Mouse (Mus musculus) small intestine, adult 2 months (tissue): ENCODE data around the gene Sh3pxd2a.

ENCODE experiments used
- CTCF ChIP-seq: fragments of 200-500 bp; IDR thresholded peaks from 2 replicates; pipeline ENCODE4 v1.5.1; 2012; ENCODE audit warnings: low read depth, mild to moderate bottlenecking, control low read depth, inconsistent platforms, low read length, moderate library complexity, mixed read lengths; ENCODE audit not compliant: insufficient replicate concordance, insufficient read length; ENCODE audit errors: extremely low read depth
- POLR2A ChIP-seq: fragments of 200-500 bp; IDR thresholded peaks from 2 replicates; pipeline ENCODE4 v1.6.1; 2012; ENCODE audit warnings: low read depth, mild to moderate bottlenecking, control low read depth, inconsistent platforms, low read length, moderate library complexity

GRCm38 (mm10) chr19:47405548-47405947 lies 58.7 kb downstream of the Sh3pxd2a start:
- TF ChIP-seq CTCF, result no peak
- TF ChIP-seq POLR2A, result no peak
